Mouse (Mus musculus) intestine, postnatal 0 days (tissue): ENCODE results near the gene Hacd2. TPM values are rescaled to one million over a fixed set of nuclear protein-coding genes. Genes with fewer than 3 reads are reported as not detected.

ENCODE experiments used
- ATAC-seq: fragments of 200-750 bp; cut with Nextera tagmentation; 2 replicates; pipeline ENCODE4 v1.8.0; 2017; ENCODE audit warnings: mild to moderate bottlenecking, moderate TSS enrichment, moderate library complexity
- H3K27ac ChIP-seq: fragments of 300-500 bp; sonication (generic); 2 replicates; pipeline ENCODE4 v1.5.1; 2014; ENCODE audit warnings: mild to moderate bottlenecking, low read depth, low read length, moderate library complexity
- H3K27me3 ChIP-seq: fragments of 300-500 bp; sonication (generic); replicated peaks from 2 replicates; pipeline ENCODE4 v1.6.1; 2014; ENCODE audit warnings: low read length, mixed read lengths; ENCODE audit not compliant: control insufficient read depth, insufficient read depth
- H3K36me3 ChIP-seq: fragments of 300-500 bp; sonication (generic); 2 replicates; pipeline ENCODE4 v1.6.1; 2014; ENCODE audit warnings: mild to moderate bottlenecking, moderate library complexity; ENCODE audit not compliant: control insufficient read depth, insufficient read depth
- H3K4me1 ChIP-seq: fragments of 300-500 bp; sonication (generic); replicated peaks from 2 replicates; pipeline ENCODE4 v1.6.1; 2014; ENCODE audit warnings: antibody characterized with exemption, low read length, mixed read lengths; ENCODE audit not compliant: control insufficient read depth, insufficient read depth
- H3K4me2 ChIP-seq: fragments of 300-500 bp; sonication (generic); replicated peaks from 2 replicates; pipeline ENCODE4 v1.6.1; 2014; ENCODE audit warnings: low read depth, mild to moderate bottlenecking, moderate library complexity
- H3K4me3 ChIP-seq: fragments of 300-500 bp; sonication (generic); 2 replicates; pipeline ENCODE4 v1.5.1; 2014; ENCODE audit warnings: low read depth, low read length
- H3K9ac ChIP-seq: fragments of 300-500 bp; sonication (generic); 2 replicates; pipeline ENCODE4 v1.6.1; 2014; ENCODE audit warnings: mild to moderate bottlenecking, low read depth, low read length
- H3K9me3 ChIP-seq: fragments of 300-500 bp; sonication (generic); 2 replicates; pipeline ENCODE4 v1.6.1; 2016; ENCODE audit warnings: mixed run types; ENCODE audit not compliant: control insufficient read depth
- CTCF ChIP-seq: sonication (generic); IDR thresholded peaks from 2 replicates; pipeline ENCODE4 v1.5.1; 2016; ENCODE audit warnings: low read depth, mild to moderate bottlenecking, control low read depth, antibody characterized with exemption, moderate library complexity
- WGBS: fragments of 180-500 bp; shearing (Covaris S2); extraction: QIAGEN DNeasy Blood & Tissue Kit; methylation state at CpG from one replicate; pipeline ENCODE4 v1.1.7; 2014; 5-methylcytosine and 5-hydroxymethylcytosine counted together
- polyA plus RNA-seq: library from polyadenylated mRNA; unstranded; fragments of >200 nt; fragmentation: Nextera tagmentation; extraction: Ambion mirVana; gene quantifications from 2 replicates; pipeline ENCODE4 v1.2.1, GENCODE M21; 2015

Gene Hacd2
- polyA plus RNA-seq, 1 experiment from 2014 or later: 80.2 TPM

GRCm38 (mm10) chr16:35013501-35013900 is 8.7 kb upstream of the Hacd2 start:
- Histone ChIP-seq H3K4me3 (no peak overlapping the region), H3K27ac (no peak overlapping the region), H3K36me3 (no peaks in the 10 kb centered on the region), H3K4me1 (no peaks in the 10 kb centered on the region), H3K27me3 (no peaks in the 10 kb centered on the region), H3K9me3 (no peaks in the 10 kb centered on the region), H3K4me2 (no peak overlapping the region), H3K9ac (no peak overlapping the region)
- WGBS: 87% methylated on average over 2 of the region's 2 CpGs
- TF ChIP-seq CTCF: no peak
- ATAC-seq: no peak

DNA sequence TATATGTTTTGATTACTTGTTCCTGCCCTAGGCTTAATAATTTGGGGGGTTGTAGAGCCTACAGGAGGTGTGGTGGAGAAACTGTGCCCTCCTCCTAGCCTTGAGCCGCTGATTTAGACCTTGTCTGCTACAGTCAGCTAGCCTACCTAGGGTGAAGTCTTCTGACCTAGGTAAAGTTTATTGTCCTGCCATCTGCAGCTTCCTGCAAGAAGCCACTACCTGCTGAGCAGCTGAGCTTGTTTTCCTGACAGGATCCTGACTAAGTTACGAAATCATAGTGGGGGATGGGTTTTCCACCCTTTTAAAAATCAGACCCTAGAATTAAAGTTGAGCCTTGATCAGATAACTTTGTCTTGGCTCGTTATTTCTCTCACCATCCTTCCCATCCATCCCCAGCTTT is 5.7 kb upstream of the Hacd2 start:
- 70% methylated on average over 3 of the region's 3 CpGs for WGBS
- Histone ChIP-seq H3K4me2 (no peak overlapping the region), H3K27ac (no peak overlapping the region), H3K9me3 (no peaks in the 10 kb centered on the region), H3K9ac (no peak overlapping the region), H3K4me1 (no peaks in the 10 kb centered on the region), H3K27me3 (no peaks in the 10 kb centered on the region), H3K4me3 (no peak overlapping the region), H3K36me3 (no peaks in the 10 kb centered on the region)
- ATAC-seq: no peak
- TF ChIP-seq CTCF: no peak

DNA sequence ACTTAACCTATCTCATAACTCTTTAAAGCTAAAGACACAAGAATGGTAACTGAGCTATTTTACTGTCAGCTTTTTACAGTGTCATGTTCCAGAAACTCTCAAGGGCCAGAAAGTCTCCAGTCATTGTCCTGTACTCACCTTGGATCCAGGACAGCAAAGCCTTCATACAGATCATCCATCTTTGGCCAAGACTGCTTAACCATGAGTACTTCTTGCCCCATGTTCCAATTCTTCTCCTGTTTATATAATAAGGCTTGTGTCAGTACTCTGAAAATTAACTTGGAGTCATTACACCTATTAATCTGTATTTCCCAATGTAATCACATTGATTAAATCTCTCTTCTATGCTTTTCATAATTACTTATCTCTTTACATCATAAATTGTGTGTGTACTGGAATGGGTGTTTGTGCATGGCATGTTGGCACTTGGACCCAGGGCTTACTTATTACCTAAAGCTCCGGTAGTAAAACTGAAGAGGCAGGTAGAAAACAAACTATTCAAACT is 3.7 kb upstream of the Hacd2 start:
- no peak for TF ChIP-seq CTCF
- Histone ChIP-seq H3K27me3 (no peaks in the 10 kb centered on the region), H3K4me3 (no peak overlapping the region), H3K4me1 (no peaks in the 10 kb centered on the region), H3K27ac (no peak overlapping the region), H3K9ac (no peak overlapping the region), H3K4me2 (no peak overlapping the region), H3K9me3 (no peaks in the 10 kb centered on the region), H3K36me3 (no peaks in the 10 kb centered on the region)
- 68% methylated on average over 1 of the region's 1 CpGs for WGBS
- ATAC-seq: no peak

DNA sequence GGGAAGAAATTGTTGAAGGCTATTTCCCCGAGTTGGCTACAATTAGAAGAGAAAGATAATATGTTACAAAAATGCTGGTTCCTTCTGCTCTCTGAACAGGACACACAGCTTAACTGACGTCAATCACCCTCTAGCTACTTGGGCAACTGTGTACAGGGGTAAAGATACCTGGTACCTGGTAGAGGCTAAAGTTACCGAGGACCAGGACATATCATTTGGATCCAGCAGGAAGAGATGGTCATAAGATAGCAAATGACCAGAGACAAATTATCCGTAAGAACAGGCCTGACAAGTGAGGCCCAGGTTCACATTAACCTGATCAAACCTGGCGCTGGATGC is 356 bp upstream of the Hacd2 start:
- H3K27me3 ChIP-seq: no peaks in the 10 kb centered on the region
- H3K36me3 ChIP-seq: 0 out of 2 replicates have a peak, but pooled peaks cover 3% of the 10 kb centered on the region
- WGBS: 46% methylated on average over 5 of the region's 5 CpGs
- ATAC-seq: no peak
- H3K4me3 ChIP-seq: peak overlapping the region; percentile 77
- H3K9ac ChIP-seq: no peak overlapping the region
- H3K9me3 ChIP-seq: no peaks in the 10 kb centered on the region
- H3K27ac ChIP-seq: no peak overlapping the region
- H3K4me1 ChIP-seq: no peaks in the 10 kb centered on the region
- H3K4me2 ChIP-seq: peak overlapping the region; percentile 76
- no peak for TF ChIP-seq CTCF

GRCm38 (mm10) chr16:35023138-35023735 is 1.0 kb downstream of the Hacd2 start:
- ATAC-seq: no peak
- no peaks in the 10 kb centered on the region for H3K27me3 ChIP-seq
- H3K9me3 ChIP-seq: no peaks in the 10 kb centered on the region
- no peak for TF ChIP-seq CTCF
- peak overlapping the region; percentile 72; the same call in 1 of the 2 replicates for H3K27ac ChIP-seq
- 0 out of 2 replicates have a peak, but pooled peaks cover 3% of the 10 kb centered on the region for H3K36me3 ChIP-seq
- no peaks in the 10 kb centered on the region for H3K4me1 ChIP-seq
- peak overlapping the region; percentile 90 for H3K9ac ChIP-seq
- 10% methylated on average over 8 of the region's 8 CpGs for WGBS
- H3K4me2 ChIP-seq: peak overlapping the region; percentile 76
- H3K4me3 ChIP-seq: peak overlapping the region; percentile 77

GRCm38 (mm10) chr16:35024300-35024699 is 2.1 kb downstream of the Hacd2 start:
- Histone ChIP-seq H3K4me2 (no peak overlapping the region), H3K9me3 (no peaks in the 10 kb centered on the region), H3K9ac (no peak overlapping the region), H3K27me3 (no peaks in the 10 kb centered on the region), H3K4me1 (no peaks in the 10 kb centered on the region), H3K36me3 (peaks cover 12% of the 10 kb centered on the region), H3K27ac (no peak overlapping the region), H3K4me3 (no peak overlapping the region)
- ATAC-seq: no peak
- peak; percentile 59 for TF ChIP-seq CTCF
- 90% methylated on average over 5 of the region's 5 CpGs for WGBS

- H3K4me3 ChIP-seq: no peak overlapping the region
- 92% methylated on average over 4 of the region's 4 CpGs for WGBS
- no peaks in the 10 kb centered on the region for H3K4me1 ChIP-seq
- H3K9ac ChIP-seq: no peak overlapping the region
- H3K9me3 ChIP-seq: no peaks in the 10 kb centered on the region
- no peak overlapping the region for H3K27ac ChIP-seq
- H3K36me3 ChIP-seq: peaks cover 21% of the 10 kb centered on the region
- TF ChIP-seq CTCF: no peak
- H3K27me3 ChIP-seq: no peaks in the 10 kb centered on the region
- H3K4me2 ChIP-seq: no peak overlapping the region
- no peak for ATAC-seq
These were observed 3.1 kb downstream of the Hacd2 start for GRCm38 (mm10) chr16:35025347-35025746.
